Mouse (Mus musculus): ENCODE measurements around the gene Dad1. TPM values are rescaled to one million over a fixed set of nuclear protein-coding genes. Genes with fewer than 3 reads are reported as not detected.
"Not testable (repeated sequence)": the region's sequence is repeated elsewhere in the genome, so short reads cannot be mapped to it uniquely, and the experiment has no call there.

Gene Dad1
- polyA plus RNA-seq, 1 experiment = 324 TPM

DNA sequence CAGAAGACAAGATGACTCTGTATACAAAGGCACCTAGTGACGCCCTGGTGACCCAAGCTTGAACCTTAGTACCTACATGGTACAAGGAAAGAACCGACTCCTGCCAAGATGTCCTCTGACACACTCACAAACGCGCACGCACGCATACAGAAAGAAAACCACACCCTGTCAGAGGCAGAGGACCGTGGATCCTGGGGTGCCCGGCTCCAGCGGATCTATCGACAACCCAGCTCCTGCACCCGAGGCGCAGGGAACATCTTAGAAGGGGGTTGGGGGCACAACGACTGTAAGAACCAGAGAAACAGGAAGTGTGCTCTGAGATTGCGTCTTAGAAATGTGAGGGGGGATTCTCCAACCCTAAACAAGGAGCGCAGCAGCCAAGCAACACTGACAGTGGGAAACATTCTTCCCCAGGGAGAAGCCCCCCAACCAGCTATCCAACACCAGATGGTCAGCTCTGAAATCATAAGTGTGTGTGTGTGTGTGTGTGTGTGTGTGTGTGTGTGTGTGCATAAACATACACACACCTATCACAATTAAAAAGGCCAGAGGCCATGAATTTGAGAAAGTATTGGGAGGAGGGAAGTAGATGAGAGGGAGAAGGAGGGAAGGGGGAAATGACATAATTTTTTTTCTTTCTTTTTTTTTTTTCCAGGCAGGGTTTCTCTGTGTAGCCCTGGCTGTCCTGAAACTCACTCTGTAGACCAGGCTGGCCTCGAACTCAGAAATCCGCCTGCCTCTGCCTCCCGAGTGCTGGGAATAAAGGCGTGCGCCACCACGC is 22.5 kb downstream of the Dad1 start:
- no peaks in the 10 kb centered on the region for H3K36me3 ChIP-seq (ENCODE audit: control insufficient read depth, insufficient read depth)
- no peak overlapping the region for H3K4me3 ChIP-seq
- no peaks in the 10 kb centered on the region for H3K27me3 ChIP-seq (ENCODE audit: control insufficient read depth, insufficient read depth, insufficient read length)
- no peak overlapping the region for H3K4me2 ChIP-seq (ENCODE audit: low read depth)
- H3K79me2 ChIP-seq (ENCODE audit: control insufficient read depth, insufficient read depth) = no peaks in the 10 kb centered on the region
- no peak overlapping the region for H3ac ChIP-seq (ENCODE audit: control insufficient read depth, insufficient read length)
- TF ChIP-seq CEBPB (IDR thresholded peaks at IDR 0.05; ENCODE audit: insufficient read depth, poor library complexity, severe bottlenecking) (no peak), TCF3 (IDR thresholded peaks at IDR 0.05; ENCODE audit: insufficient read length, low read depth) (no peak), POLR2AphosphoS2 (IDR thresholded peaks at IDR 0.05; ENCODE audit: insufficient read length, low read depth) (no peak), MYOD1 (IDR thresholded peaks at IDR 0.05; ENCODE audit: control insufficient read depth in 1 of 3, insufficient read length in 2 of 3, low read depth in 2 of 3) (no peak), SRF (IDR thresholded peaks at IDR 0.05; ENCODE audit: control insufficient read depth, insufficient read length, low read depth) (no peak), E2F4 (IDR thresholded peaks at IDR 0.05; ENCODE audit: insufficient read depth) (no peak), USF1 (IDR thresholded peaks at IDR 0.05; ENCODE audit: low read depth) (no peak), POLR2A (IDR thresholded peaks at IDR 0.05; ENCODE audit: insufficient read length, low read depth) (no peak), MAX (IDR thresholded peaks at IDR 0.05; ENCODE audit: low read depth) (no peak), MYOG (IDR thresholded peaks at IDR 0.05; ENCODE audit: control insufficient read depth in 1 of 3, insufficient read depth in 1 of 3, insufficient read length in 2 of 3, low read depth in 2 of 3) (no peak), REST (IDR thresholded peaks at IDR 0.05; ENCODE audit: insufficient read depth, insufficient read length) (no peak), TCF12 (IDR thresholded peaks at IDR 0.05; ENCODE audit: insufficient read depth, poor library complexity, severe bottlenecking) (no peak)

DNA sequence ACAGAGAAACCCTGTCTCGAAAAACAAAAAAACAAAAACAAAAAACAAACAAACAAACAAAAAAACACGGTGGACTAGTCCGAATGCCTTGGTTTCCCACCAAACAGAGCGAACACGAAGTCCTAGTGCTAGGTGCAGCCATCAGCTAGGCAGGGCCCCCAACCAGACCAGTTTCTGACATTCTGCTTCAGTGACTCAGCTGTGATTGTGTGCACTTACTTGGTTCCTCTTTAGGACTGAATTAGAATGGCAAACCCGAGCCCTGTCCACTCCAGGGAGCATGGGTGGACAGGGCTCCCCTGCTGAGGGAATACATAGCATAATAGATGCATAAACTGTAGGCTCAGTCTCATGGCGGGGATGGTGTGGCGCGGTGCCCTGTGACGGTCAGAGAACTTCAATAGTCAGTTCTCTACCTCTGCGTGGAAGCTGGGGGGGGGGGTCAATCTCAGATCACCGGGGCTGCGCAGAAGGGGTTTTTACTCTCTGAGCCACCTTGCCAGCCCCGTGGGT is 23.2 kb downstream of the Dad1 start:
- H3K4me2 ChIP-seq (ENCODE audit: low read depth) = no peak overlapping the region
- H3K36me3 ChIP-seq (ENCODE audit: control insufficient read depth, insufficient read depth) = no peaks in the 10 kb centered on the region
- H3K4me3 ChIP-seq = no peak overlapping the region
- no peaks in the 10 kb centered on the region for H3K27me3 ChIP-seq (ENCODE audit: control insufficient read depth, insufficient read depth, insufficient read length)
- no peaks in the 10 kb centered on the region for H3K79me2 ChIP-seq (ENCODE audit: control insufficient read depth, insufficient read depth)
- TF ChIP-seq TCF3 (IDR thresholded peaks at IDR 0.05; ENCODE audit: insufficient read length, low read depth) (no peak), POLR2A (IDR thresholded peaks at IDR 0.05; ENCODE audit: insufficient read length, low read depth) (no peak), MYOD1 (IDR thresholded peaks at IDR 0.05; ENCODE audit: control insufficient read depth in 1 of 3, insufficient read length in 2 of 3, low read depth in 2 of 3) (no peak), CEBPB (IDR thresholded peaks at IDR 0.05; ENCODE audit: insufficient read depth, poor library complexity, severe bottlenecking) (no peak), E2F4 (IDR thresholded peaks at IDR 0.05; ENCODE audit: insufficient read depth) (no peak), TCF12 (IDR thresholded peaks at IDR 0.05; ENCODE audit: insufficient read depth, poor library complexity, severe bottlenecking) (no peak), REST (IDR thresholded peaks at IDR 0.05; ENCODE audit: insufficient read depth, insufficient read length) (no peak), MAX (IDR thresholded peaks at IDR 0.05; ENCODE audit: low read depth) (no peak), MYOG (IDR thresholded peaks at IDR 0.05; ENCODE audit: control insufficient read depth in 1 of 3, insufficient read depth in 1 of 3, insufficient read length in 2 of 3, low read depth in 2 of 3) (no peak), SRF (IDR thresholded peaks at IDR 0.05; ENCODE audit: control insufficient read depth, insufficient read length, low read depth) (no peak), POLR2AphosphoS2 (IDR thresholded peaks at IDR 0.05; ENCODE audit: insufficient read length, low read depth) (no peak), USF1 (IDR thresholded peaks at IDR 0.05; ENCODE audit: low read depth) (no peak)
- no peak overlapping the region for H3ac ChIP-seq (ENCODE audit: control insufficient read depth, insufficient read length)

DNA sequence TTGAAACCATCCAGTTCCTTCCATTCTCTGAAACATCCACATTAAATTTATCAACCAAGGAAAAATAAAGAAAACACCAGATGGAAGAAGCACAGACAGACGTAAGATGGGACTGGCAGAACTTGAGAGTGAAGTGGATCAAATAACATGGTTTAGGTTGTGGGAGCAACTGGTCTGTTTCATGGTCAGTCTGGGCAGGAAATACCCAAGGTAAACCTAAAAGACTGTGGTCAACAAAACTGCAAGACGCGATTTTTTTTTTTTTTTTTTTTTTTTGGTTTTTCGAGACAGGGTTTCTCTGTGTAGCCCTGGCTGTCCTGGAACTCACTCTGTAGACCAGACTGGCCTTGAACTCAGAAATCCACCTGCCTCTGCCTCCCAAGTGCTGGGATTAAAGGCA is 24.1 kb downstream of the Dad1 start:
- not testable (repeated sequence) for H3K4me2 ChIP-seq (ENCODE audit: low read depth)

DNA sequence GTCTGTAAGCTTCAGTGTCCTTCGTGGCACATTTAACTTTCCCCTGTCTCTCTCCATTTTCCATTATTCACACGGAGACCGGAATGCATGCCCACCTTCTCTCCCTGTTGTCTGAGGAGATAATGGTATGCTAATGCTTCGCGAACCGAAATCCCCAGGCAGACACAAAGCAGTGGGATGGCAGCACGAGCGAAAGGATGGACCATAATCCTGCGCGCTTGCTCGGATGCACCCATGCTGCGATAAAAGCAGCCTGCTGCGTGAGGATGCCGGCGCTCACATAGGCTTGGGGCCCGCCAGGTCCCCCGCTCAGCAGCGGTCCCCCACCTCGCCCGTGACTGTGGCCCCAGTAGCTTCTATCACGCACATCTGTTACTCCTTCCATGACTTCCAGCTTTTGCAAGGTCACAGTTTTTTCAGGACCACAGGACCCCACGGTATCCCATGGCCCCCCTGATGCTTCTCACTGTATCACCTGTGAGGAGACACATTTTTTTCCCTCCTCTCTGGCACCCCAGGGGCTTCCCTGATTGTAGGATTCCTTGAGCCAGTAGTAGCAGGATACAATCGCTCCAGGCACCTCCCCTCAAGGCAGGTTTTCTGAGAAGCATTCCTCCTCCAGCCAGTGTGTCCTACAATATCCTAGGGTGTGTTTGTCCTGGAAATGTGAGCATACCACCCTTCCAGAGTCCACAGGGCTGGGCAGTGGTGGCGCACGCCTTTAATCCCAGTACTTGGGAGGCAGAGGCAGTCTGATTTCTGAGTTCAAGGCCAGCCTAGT is 24.8 kb downstream of the Dad1 start:
- Histone ChIP-seq H3K36me3 (ENCODE audit: control insufficient read depth, insufficient read depth) (no peaks in the 10 kb centered on the region), H3ac (ENCODE audit: control insufficient read depth, insufficient read length) (no peak overlapping the region), H3K4me2 (ENCODE audit: low read depth) (no peak overlapping the region), H3K27me3 (ENCODE audit: control insufficient read depth, insufficient read depth, insufficient read length) (no peaks in the 10 kb centered on the region), H3K4me3 (no peak overlapping the region), H3K79me2 (ENCODE audit: control insufficient read depth, insufficient read depth) (no peaks in the 10 kb centered on the region)
- no peak for TF ChIP-seq POLR2AphosphoS2 (IDR thresholded peaks at IDR 0.05; ENCODE audit: insufficient read length, low read depth)
- TF ChIP-seq MYOG (IDR thresholded peaks at IDR 0.05; ENCODE audit: control insufficient read depth in 1 of 3, insufficient read depth in 1 of 3, insufficient read length in 2 of 3, low read depth in 2 of 3) = no peak
- TF ChIP-seq E2F4 (IDR thresholded peaks at IDR 0.05; ENCODE audit: insufficient read depth) = no peak
- no peak for TF ChIP-seq TCF3 (IDR thresholded peaks at IDR 0.05; ENCODE audit: insufficient read length, low read depth)
- no peak for TF ChIP-seq SRF (IDR thresholded peaks at IDR 0.05; ENCODE audit: control insufficient read depth, insufficient read length, low read depth)
- TF ChIP-seq MAX (IDR thresholded peaks at IDR 0.05; ENCODE audit: low read depth) = no peak
- no peak for TF ChIP-seq MYOD1 (IDR thresholded peaks at IDR 0.05; ENCODE audit: control insufficient read depth in 1 of 3, insufficient read length in 2 of 3, low read depth in 2 of 3)
- no peak for TF ChIP-seq CEBPB (IDR thresholded peaks at IDR 0.05; ENCODE audit: insufficient read depth, poor library complexity, severe bottlenecking)
- TF ChIP-seq REST (IDR thresholded peaks at IDR 0.05; ENCODE audit: insufficient read depth, insufficient read length) = no peak
- no peak for TF ChIP-seq POLR2A (IDR thresholded peaks at IDR 0.05; ENCODE audit: insufficient read length, low read depth)
- no peak for TF ChIP-seq TCF12 (IDR thresholded peaks at IDR 0.05; ENCODE audit: insufficient read depth, poor library complexity, severe bottlenecking)
- no peak for TF ChIP-seq USF1 (IDR thresholded peaks at IDR 0.05; ENCODE audit: low read depth)

More for the DNA sequence above, 24.1 kb downstream of the Dad1 start:
- not testable (repeated sequence) for H3K27me3 ChIP-seq (ENCODE audit: control insufficient read depth, insufficient read depth, insufficient read length); H3ac ChIP-seq (ENCODE audit: control insufficient read depth, insufficient read length); H3K36me3 ChIP-seq (ENCODE audit: control insufficient read depth, insufficient read depth); H3K4me3 ChIP-seq; H3K79me2 ChIP-seq (ENCODE audit: control insufficient read depth, insufficient read depth)
